Mouse (Mus musculus) urinary bladder, postnatal 4 days (tissue): ENCODE measurements around the gene Hoxd11.

Experiments
- DNase-seq, 2 experiments: peaks; one replicate each; pipeline ENCODE4 v3.0.0; 2021 to 2022; ENCODE audit warnings: low spot score in 2 of 2

Hoxd11 gene

DNA sequence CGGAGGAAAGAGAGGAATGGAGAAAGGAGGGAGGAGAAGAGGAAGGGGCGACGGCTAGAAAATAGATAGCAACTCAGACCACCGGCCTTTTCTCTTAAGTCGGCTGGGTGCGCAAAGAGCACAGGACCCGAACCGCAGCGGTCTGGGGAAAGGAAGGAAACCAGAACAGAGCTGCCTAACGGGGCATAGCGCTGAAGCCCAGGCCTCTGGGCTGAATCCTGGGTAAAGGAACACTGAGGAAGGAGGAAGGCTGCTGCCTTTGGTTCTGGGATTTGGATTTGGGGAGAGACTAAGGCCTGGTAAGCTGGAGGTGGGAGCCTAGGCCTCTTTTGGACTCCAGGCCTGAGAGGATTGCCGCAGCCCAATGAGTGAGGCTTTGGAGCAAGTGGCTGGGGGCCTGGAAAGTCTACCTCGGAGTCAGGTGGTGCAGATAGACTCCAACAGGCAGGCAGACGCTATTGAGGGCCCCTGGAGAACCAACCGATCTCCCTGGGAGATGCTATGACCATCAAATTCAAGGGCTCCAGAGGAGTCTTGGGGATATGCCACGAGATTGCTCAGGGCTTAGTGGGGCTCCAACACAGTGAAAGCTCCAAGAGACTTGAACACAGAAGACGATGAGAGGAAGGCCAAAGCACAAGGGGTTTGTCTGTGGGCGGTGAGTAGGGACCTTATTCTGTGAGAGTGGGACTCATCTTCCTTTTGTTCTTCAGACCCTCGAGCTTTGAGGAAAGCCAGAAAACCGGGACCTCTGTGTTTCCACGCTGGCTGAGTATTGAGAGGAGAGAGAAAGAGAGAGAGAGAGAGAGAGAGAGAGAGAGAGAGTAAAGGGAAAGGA is 1.4 kb downstream of the Hoxd11 start:
- peak in 1 of 2 experiments; percentile 56 for DNase-seq

DNA sequence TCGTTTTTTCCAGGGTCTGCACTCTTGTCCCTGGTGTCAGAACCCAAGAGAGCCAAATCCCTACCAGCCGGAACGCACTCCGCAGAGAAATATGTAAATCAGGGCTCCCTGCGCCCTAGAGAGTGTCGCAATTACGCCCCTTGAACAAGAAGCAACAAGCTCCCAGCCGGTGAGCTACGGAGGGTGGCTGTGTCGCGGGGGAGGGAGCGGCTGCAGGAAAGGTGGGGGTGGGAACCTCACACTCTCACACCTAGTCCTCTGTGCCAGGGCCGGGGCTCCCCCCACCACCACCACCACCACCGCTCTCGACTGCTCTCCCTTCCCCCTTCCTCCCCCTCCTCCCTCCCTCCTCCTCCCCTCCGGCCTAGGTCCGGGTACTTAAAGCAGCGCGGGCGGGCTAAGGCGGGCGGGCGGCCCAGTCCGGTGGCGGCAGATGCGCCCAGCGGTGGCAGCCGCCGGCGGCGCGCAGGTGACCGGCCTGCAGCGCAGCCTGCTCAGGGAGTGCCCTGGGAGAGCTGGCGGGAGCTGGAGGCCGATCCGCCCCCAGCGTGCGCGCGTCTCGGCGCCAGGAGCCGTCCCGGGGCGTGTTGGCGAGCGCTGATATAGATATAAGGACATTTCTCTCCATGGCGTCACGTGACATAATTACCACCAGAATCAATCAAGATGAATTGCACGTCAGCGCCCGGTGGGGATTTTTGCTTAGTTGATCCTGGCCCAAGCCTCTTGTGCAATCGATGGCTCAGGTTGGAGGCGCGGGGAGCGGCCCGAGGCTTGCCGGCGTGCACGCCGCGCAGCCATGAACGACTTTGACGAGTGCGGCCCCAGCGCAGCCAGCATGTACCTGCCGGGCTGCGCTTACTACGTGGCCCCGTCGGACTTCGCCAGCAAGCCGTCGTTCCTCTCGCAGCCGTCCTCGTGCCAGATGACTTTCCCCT is 2.5 kb downstream of the Hoxd11 start:
- peak; percentile 31 to 62 for DNase-seq

DNA sequence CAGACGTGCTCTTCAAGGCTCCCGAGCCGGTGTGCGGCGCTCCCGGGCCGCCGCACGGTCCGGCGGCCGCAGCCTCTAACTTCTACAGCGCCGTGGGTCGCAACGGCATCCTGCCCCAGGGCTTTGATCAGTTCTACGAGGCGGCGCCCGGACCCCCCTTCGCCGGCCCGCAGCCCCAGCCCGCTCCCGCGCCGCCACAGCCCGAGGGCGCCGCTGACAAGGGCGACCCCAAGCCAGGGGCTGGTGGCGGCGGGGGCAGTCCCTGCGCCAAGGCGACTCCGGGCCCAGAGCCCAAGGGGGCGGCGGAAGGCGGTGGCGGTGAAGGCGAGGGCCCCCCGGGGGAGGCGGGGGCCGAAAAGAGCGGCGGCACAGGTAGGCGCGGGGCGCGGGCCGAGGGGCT is 3.4 kb downstream of the Hoxd11 start:
- DNase-seq = peak in 1 of 2 experiments; percentile 57

DNA sequence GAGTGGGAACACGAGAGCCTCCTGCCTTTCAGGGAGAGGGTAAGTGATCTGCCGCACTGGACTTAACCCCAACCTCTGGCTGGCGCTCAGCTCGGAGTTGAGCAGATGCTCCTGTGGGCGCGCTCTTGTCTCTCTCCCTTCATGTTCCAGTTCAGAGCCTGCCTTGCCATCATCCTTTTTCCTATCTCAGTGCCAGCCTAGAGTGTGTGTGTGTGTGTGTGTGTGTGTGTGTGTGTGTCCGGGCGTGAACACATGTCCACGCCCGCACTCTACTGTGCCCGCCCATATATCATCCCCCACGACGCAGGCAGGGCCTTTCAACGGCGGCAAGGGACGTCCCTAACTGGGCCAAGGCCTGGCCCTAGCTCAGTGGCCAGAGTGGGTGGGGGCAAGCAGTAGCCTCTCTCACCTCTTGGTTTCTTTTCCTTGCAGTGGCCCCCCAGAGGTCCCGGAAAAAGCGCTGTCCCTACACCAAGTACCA is 4.2 kb downstream of the Hoxd11 start:
- peak in 1 of 2 experiments; percentile 58 for DNase-seq

DNA sequence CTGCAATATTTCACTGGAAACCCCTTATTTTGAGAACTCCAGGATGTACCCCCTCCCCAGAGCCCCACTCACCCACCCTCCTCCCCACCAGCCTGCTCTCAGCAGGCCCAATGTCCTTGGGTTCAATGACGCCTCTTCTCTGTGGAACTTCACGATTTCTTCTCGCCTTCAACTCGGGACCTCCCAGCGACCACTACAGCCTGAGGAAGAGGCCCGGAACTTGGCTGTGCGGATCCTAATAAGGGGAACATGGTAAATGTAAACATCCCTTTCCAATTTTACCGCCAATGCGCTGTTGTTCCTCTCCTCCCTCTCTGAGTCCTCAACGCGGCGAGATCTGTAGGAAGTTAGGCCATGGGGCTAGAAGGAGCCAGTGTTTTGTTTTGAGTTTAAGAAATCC is 4.7 kb downstream of the Hoxd11 start:
- no peak for DNase-seq

DNA sequence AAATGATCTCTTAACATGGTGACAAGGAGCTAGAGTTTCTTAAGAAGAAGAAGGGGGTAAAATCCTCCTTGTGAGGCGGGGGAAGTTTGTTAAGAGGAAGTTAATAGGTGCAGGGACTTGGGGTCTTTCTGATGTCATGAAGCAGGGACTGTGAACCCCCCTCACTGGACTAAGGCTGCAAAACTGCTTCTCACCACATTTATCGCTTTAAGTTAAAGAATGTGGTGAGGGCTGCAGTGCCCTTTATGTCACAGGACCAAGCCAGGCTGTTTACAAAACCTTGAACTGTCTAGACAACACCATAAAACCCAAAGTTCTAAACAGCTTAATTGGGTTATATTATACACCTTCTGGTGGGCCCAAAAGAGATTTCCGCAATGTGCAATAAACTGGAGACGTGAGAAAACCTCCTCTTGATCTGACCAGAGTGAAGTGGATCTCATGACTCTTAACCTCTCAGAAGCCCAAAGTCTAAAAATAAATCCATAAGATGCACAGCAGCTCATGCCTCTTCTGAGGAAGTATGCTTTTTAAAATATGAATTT is 5.8 kb downstream of the Hoxd11 start:
- DNase-seq = no peak

DNA sequence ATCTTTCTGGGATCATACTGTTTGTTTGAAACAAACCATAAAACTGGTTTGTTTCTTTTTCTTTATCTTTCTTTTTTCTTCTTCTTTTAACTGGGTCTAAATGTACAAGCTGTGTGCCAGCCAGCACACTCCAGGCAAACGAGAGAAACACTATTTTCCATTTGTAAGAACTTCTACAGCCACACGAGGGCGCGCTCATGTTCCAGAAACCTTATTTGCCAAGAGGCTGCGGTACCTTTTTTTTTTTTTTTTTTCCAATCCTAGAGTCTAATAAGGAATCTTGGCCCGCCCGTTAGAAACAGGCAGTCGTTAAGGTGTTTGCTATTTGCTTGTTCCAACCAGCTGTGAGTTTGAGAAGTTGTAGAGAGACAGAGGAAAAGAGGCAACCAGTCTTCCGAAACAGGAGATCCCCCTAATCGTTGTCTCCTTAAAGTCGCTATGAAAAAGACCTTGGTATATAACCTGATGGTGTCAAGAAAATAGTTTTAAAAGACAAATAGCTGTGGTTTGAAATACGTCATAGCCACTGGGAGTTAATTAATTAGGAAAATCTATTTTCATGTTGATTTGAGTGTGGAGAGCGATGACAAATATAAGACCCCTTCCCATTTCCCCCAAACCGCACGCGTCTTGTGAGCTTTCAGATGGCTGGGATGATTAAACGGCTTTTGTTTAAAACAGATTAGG is 7.1 kb downstream of the Hoxd11 start:
- peak in 1 of 2 experiments; percentile 46 for DNase-seq

DNA sequence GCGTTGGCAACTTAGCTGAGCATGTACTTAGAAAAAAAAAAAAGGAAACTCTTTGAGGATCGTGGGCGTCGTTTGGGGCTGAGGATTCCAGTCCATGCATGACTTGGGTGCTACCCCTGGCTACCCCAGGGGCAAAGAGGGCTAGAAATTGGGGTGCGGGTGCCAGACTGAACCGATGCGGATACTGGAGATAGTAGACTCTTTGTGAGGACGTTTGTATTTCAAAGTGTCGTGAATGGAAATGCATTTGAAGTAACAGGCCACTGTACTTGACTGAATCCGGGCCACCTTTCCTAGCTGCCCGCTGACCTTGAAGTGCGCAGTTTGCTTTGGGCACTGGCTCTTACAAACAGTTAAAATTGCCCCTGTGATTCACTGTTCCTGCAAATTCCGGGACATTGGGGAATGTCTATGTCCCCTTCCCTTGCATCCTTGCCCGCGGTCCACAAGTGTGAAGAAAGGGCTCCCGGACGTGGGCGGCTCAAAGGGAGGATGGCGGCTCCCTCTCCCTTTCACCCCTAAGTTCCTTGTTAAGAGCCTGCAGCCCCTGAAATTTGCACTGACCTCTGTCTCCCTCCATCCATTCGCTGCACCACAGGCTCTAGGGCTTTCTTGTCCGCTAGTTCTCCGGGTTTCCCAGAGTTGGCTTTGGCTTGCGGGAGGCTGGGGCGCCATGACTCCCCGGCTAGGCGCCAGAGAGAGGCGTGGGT is 7.8 kb downstream of the Hoxd11 start:
- DNase-seq = no peak

DNA sequence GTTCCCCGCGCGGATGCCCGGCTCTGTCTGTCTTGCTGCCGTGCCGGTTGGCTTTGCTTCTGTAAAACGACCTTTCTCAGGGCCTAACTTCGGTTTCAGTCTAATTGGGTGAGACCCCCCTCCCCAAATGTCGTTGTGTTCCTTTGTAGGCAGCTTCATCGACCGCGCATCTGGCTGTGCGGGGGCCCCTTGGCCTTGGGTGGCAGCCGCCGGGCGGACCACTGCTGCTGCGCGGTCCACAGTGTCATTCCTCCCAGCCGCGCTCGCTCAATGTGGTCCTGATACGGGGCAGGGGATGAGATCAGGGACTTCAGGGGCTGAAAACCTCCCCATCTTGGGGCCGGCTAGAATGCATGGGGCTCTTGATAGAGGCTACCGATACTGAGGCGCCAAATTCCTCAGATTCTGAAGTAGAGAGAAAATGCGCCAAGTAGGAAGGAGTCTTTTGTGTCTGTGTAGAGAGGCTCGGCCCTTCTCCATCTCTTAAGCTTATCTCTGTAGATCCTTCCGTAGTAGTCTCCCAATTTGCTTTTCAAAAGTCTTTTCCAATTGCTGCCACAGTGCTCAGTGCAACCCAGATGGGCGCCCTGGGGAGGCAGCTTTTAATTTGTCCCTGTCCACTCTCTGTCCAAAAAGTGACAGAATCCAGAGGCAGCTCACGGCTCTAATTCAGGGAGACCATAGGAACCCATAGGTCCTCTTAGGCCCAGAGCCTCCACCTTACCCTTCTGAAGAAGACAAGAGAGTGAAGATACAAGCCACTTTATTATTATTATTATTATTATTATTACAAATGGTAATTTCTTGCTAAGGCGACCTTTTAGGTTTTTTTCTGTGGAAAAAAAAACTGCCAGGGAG is 8.6 kb downstream of the Hoxd11 start:
- peak in 1 of 2 experiments; percentile 24 for DNase-seq

DNA sequence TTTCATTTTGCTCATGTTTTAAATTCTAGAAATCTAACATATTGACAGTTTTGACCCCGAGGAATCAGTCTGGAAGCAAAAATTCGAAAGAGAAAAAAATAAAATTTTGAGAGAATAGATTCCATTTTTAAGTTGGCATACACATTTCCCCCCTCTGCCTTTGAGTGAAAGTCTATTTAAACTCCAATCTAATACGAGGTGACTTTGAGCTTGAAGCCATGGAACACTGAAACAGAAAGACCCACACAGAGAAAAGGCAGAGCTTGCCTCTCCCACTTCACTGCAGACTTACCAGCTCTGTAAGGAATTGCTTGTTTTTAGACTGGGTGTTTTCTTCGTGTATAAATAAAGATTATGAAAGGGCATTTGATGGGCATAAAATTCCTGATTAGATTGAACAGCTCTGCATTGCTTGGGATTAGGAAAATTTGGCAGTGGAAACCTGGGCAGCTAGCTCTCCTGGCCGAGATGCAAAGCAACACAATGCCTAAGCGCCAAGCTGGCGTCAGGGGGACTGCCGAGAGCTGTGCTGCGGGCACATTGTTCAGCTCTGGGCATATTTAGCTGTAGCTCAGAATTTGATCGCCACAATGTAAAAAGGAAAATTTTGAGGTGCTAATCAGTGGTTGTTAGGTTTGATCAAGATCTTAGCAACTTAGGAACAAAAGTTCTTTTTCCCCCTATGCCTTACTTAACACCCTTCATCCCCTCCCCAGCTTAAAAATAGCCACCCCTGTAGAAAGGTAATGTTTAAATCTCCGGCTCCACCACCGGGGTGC is 9.6 kb downstream of the Hoxd11 start:
- no peak for DNase-seq

DNA sequence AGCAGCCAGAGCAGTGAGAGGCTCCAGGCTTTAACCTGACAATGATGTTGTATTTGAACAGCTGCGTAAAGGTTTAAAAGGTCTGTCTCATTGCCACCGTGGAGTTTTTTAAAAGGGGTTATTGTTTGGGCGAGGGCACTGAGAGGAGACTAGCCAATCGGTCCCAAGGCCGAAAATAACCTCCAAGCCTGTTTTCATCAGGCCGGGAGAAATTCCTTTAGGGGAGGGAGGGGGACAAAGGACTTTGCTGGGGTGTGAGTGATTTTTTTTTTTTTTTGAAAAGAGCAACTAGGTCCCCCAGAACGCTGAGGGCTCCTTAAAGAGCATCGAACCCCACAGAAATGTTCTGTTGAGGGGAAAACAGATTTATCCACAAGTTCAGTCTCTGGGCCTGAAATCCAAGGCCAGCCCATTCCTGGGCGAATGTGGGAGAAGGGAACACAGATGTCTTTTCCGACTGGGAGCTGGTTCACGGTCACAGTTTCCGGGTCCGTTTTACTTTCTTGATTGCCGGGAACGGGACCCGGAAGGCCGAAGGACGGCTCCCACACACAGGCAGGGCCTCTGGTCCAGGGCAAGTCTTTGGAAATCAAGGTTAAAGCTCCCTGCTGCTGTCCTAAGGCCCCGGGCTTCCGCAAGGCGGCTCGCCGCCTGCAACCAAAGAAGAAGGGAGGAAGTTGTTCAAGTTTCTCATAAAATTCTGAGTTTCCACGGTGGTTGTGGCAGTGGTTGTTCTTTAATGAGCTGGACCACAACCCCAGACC is 10.4 kb downstream of the Hoxd11 start:
- peak in 1 of 2 experiments; percentile 25 for DNase-seq

DNA sequence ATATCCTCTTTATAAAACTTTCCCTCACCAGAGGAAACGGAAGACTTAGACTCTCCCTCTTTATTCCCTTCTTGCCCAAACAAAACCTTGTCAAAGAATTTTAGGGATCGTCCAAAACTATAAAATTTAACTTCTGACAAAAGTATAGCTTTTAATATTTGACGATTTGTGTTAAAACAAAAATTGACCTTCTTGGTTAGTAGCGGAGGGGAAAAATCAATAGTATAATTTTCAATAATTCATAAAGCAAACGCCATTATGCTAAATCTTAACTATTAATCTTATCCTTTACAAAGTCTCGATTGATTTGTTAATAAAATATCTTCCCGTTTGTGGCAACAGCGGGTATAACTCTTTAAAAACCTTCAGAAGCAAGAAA is 11.0 kb downstream of the Hoxd11 start:
- DNase-seq = no peak

DNA sequence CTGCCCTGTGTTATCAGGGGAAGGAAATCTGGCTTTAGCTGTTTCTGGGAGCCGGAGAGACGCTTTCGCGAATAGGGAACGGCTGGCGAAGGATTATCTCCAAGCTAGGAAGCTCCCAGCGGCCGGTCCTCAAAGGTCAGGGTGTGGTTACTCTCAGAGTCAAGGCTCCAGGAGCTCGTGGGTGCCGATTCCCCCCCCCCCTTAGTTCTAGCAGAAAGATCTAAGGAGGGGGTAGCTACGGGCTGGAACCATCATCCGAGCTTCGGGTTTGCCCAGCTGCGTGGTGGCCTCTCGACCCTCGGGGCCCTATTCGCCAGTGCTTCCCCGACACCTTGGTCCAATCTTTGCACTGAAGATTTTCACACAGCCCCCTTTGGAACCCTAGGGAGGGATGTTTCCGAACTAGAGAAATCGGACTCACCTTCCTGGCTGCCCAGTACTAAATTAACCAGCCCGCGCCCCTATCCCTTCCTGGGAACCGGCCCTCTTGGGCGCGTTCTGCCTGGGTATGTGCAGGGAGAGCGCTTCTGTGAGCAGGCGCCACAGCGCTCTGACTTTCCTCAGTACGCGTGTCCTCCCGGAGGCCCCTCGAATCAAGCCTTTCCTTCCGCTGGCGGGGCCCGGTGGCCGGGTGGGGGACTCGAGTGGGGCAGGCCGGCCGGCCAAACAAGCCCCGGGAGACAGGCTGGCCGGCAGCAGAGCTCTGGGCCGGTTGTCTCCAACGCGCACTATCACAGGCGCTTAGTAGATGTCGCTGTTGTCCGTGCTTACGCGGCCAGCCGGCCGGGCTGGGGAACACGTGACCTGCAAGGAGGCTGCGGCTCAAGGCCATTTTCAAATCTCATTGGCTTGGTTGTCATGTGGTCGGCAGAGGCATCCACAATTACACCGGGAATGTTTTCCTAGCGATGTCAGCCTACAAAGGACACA is 11.9 kb downstream of the Hoxd11 start, which contains the start of gene Hoxd10:
Hoxd10 (plus strand) TSS at position 903 of the 930 bp plus-strand sequence.
- peak in 1 of 2 experiments; percentile 82 for DNase-seq

DNA sequence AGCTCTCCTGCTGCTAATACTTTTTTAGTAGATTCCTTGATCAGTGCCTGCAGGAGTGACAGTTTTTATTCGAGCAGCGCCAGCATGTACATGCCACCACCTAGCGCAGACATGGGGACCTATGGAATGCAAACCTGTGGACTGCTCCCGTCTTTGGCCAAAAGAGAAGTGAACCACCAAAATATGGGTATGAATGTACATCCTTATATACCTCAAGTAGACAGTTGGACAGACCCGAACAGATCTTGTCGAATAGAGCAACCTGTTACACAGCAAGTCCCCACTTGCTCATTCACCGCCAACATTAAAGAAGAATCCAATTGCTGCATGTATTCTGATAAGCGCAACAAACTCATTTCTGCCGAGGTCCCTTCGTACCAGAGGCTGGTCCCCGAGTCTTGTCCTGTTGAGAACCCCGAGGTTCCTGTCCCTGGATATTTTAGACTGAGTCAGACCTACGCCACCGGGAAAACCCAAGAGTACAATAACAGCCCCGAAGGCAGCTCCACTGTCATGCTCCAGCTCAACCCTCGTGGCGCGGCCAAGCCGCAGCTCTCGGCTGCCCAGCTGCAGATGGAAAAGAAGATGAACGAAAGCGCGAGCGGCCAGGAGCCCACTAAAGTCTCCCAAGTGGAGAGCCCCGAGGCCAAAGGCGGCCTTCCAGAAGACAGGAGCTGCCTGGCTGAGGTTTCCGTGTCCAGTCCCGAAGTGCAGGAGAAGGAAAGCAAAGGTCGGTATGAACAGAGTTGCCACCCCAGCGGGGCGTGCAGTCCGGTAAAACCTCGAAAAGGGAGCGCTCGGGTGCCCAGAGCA is 12.8 kb downstream of the Hoxd11 start:
- no peak for DNase-seq

DNA sequence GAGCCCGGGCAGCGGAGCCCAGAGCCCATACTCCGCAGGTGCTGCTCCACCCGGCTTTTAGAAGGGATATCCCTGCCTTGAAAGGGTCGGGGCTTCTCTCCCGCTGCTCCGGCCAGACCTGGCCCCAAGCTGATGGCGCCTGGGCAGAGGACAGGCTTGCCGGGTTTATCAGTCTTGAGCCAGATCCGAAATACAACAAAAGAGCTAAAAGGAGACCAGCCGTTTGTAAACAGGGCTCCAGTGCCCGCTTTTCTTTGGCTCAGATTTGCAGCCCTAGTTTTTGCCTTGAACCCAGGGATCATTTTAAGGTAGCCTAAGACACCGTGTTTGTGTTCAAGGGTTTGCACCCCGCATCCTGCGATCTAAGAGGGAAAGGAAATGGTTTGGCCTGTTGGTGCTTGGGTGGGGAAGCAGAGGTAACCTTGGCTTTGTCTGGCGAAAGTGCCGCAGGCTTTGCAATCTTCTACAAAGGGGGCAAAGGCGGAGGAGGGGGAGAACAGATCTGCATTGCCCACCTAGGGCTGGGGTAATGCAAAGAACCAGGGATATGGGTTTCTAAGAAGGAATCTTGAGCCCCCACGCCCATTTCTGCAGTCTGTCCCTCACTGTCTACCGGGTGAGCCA is 13.6 kb downstream of the Hoxd11 start:
- DNase-seq = no peak

DNA sequence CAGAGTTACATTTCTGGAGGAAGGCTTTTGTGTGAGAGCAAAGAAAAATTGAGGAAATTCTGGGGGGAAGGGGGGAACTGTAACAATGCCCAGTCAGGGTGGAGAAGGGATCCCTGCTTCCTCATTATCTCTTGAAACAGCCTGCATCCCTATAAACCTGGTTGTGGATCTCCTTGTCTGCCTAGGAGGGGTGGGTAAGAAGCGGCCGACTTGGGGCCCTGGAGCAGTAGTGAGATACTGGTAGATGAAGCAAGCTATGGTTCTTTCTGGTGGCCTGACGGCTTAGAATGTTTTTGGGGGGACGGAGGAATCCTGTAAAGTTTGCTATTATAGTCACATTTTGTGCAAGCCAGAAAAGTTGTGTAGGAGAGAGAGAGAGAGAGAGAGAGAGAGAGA is 14.1 kb downstream of the Hoxd11 start:
- DNase-seq = no peak
